Mouse (Mus musculus) heart, postnatal 4 days (tissue): ENCODE data around the gene Ap4s1. TPM values are rescaled to one million over a fixed set of nuclear protein-coding genes. Genes with fewer than 3 reads are reported as not detected.
A peak's percentile ranks its signal among the peaks of the same experiment; 100 is the strongest.
"Not testable (repeated sequence)": the region's sequence is repeated elsewhere in the genome, so short reads cannot be mapped to it uniquely, and the experiment has no call there.

Experiments
- DNase-seq: peaks from one replicate; pipeline ENCODE4 v3.0.0; 2021
- total RNA-seq, 2 experiments: library from RNA; stranded (reverse); gene quantifications; 2 replicates each; pipeline ENCODE4 v1.2.3; 2021

Ap4s1 gene
- total RNA-seq = 10 to 100 TPM; 29.3 to 30.0 TPM

GRCm38 (mm10) chr12:51690893-51691844 is at the start of gene Ap4s1:
Gene Ap4s1, plus strand, starts transcription at chr12:51691033.
- DNase-seq = peak; percentile 72

- DNase-seq = no peak
Measured at GRCm38 (mm10) chr12:51641871-51642270, 49.0 kb upstream of the Ap4s1 start.

GRCm38 (mm10) chr12:51649401-51649800 is 41.4 kb upstream of the Ap4s1 start:
- DNase-seq = not testable (repeated sequence)

GRCm38 (mm10) chr12:51655944-51656465 is 34.8 kb upstream of the Ap4s1 start:
- no peak for DNase-seq

- DNase-seq = no peak
Measured at GRCm38 (mm10) chr12:51663011-51663410, 27.8 kb upstream of the Ap4s1 start.

GRCm38 (mm10) chr12:51663908-51664307 is 26.9 kb upstream of the Ap4s1 start:
- no peak for DNase-seq

- DNase-seq = no peak
Measured at GRCm38 (mm10) chr12:51666708-51667430, 24.0 kb upstream of the Ap4s1 start.

- DNase-seq = no peak
Measured at GRCm38 (mm10) chr12:51671231-51671891, 19.5 kb upstream of the Ap4s1 start.

- no peak for DNase-seq
Measured at GRCm38 (mm10) chr12:51673270-51673669, 17.6 kb upstream of the Ap4s1 start.

- no peak for DNase-seq
Measured at GRCm38 (mm10) chr12:51676442-51676841, 14.4 kb upstream of the Ap4s1 start.

GRCm38 (mm10) chr12:51678844-51679243 is 12.0 kb upstream of the Ap4s1 start:
- no peak for DNase-seq

- DNase-seq = no peak
Measured at GRCm38 (mm10) chr12:51688546-51688945, 2.3 kb upstream of the Ap4s1 start.

- peak; percentile 96 for DNase-seq
Measured at GRCm38 (mm10) chr12:51691845-51692632, 1.2 kb downstream of the Ap4s1 start, which contains the start of gene Strn3. Gene Strn3, minus strand, starts transcription at chr12:51691897.

GRCm38 (mm10) chr12:51692870-51693269 is 2.0 kb downstream of the Ap4s1 start:
- DNase-seq = not testable (repeated sequence)

- DNase-seq = no peak
Measured at GRCm38 (mm10) chr12:51693419-51693818, 2.6 kb downstream of the Ap4s1 start.

GRCm38 (mm10) chr12:51694096-51694495 is 3.3 kb downstream of the Ap4s1 start:
- no peak for DNase-seq

GRCm38 (mm10) chr12:51694966-51695365 is 4.1 kb downstream of the Ap4s1 start:
- no peak for DNase-seq

GRCm38 (mm10) chr12:51696157-51696556 is 5.3 kb downstream of the Ap4s1 start:
- DNase-seq = no peak

GRCm38 (mm10) chr12:51699623-51700393 is 9.0 kb downstream of the Ap4s1 start:
- DNase-seq = no peak

GRCm38 (mm10) chr12:51701723-51702122 is 10.9 kb downstream of the Ap4s1 start:
- no peak for DNase-seq

- DNase-seq = no peak
Measured at GRCm38 (mm10) chr12:51703859-51704258, 13.0 kb downstream of the Ap4s1 start.
